ENCODE assay signal across 12 mouse cellular contexts in genomic region chr12:108547251-108547875, GRCm38 (mm10). TPM values are rescaled to one million over a fixed set of nuclear protein-coding genes. Genes with fewer than 3 reads are reported as not detected.
A peak's percentile ranks its signal among the peaks of the same experiment; 100 is the strongest.
DNase-seq lines count a peak whose midpoint lies in the region; ATAC-seq lines count a peak whose summit lies in the region.
"Had no signal": no experiment of that assay in that cellular context is flagged by ENCODE, and none has a peak within 500 bp of the region (broad histone marks: within the 10 kb centered on the region; RNA-seq: fewer than 3 reads in every experiment).

No protein-coding gene starts in this region.

- H3K4me1 ChIP-seq in lung, embryonic 15.5 days, result peaks cover 17% of the 10 kb centered on the region
- peaks cover 10% of the 10 kb centered on the region for H3K4me1 ChIP-seq in hindbrain, embryonic 12.5 days
- peaks cover 19% of the 10 kb centered on the region for H3K4me1 ChIP-seq in neural tube, embryonic 13.5 days (replicated peaks)
- H3K4me1 ChIP-seq: liver, embryonic 15.5 days had no signal

- no peak overlapping the region for H3K4me3 ChIP-seq in lung, embryonic 15.5 days
- H3K4me3 ChIP-seq in hindbrain, embryonic 12.5 days, result no peak overlapping the region
- no peak overlapping the region for H3K4me3 ChIP-seq in neural tube, embryonic 13.5 days
- H3K4me3 ChIP-seq: erythroblast, embryonic 14.5 days; liver, embryonic 15.5 days had no signal

- DNase-seq in embryo, embryonic 10 days (ENCODE audit: low spot score), result peak; percentile 28
- no peak for DNase-seq in embryo, embryonic 9.5 days (ENCODE audit: extremely low spot score)
- no peak for DNase-seq in lung, postnatal 14 days
- DNase-seq in natural killer cell, adult 2 months (ENCODE audit: low spot score in 2 of 2), result no peak
- DNase-seq in ovary, postnatal 10 days (ENCODE audit: low spot score), result no peak
- DNase-seq: B cell, adult 2 months; thymus, postnatal 4 days had no signal

- peak; percentile 27; the same call in 1 of the 2 replicates for ATAC-seq in lung, embryonic 15.5 days (ENCODE audit: borderline replicate concordance, extremely low read depth, low FRiP score, low TSS enrichment)
- ATAC-seq in hindbrain, embryonic 12.5 days (ENCODE audit: low FRiP score), result no peak
- ATAC-seq in neural tube, embryonic 13.5 days (ENCODE audit: low read depth), result no peak

- peak overlapping the region; percentile 33 for H3K4me2 ChIP-seq in lung, embryonic 15.5 days
- no peak overlapping the region for H3K4me2 ChIP-seq in hindbrain, embryonic 12.5 days (replicated peaks)
- H3K4me2 ChIP-seq in neural tube, embryonic 13.5 days, result no peak overlapping the region
- H3K4me2 ChIP-seq: liver, embryonic 15.5 days had no signal

- no peaks in the 10 kb centered on the region for H3K27me3 ChIP-seq in lung, embryonic 15.5 days
- H3K27me3 ChIP-seq in hindbrain, embryonic 12.5 days, result no peaks in the 10 kb centered on the region
- no peaks in the 10 kb centered on the region for H3K27me3 ChIP-seq in neural tube, embryonic 13.5 days

- H3K9me3 ChIP-seq in lung, embryonic 15.5 days, result no peaks in the 10 kb centered on the region
- H3K9me3 ChIP-seq in hindbrain, embryonic 12.5 days (replicated peaks), result no peaks in the 10 kb centered on the region
- H3K9me3 ChIP-seq in neural tube, embryonic 13.5 days, result no peaks in the 10 kb centered on the region
- H3K9me3 ChIP-seq: liver, embryonic 15.5 days had no signal

- no peak overlapping the region for H3K9ac ChIP-seq in lung, embryonic 15.5 days
- no peak overlapping the region for H3K9ac ChIP-seq in hindbrain, embryonic 12.5 days
- no peak overlapping the region for H3K9ac ChIP-seq in neural tube, embryonic 13.5 days
- H3K9ac ChIP-seq: liver, embryonic 15.5 days had no signal

- H3K36me3 ChIP-seq in lung, embryonic 15.5 days, result no peaks in the 10 kb centered on the region
- no peaks in the 10 kb centered on the region for H3K36me3 ChIP-seq in hindbrain, embryonic 12.5 days
- H3K36me3 ChIP-seq in neural tube, embryonic 13.5 days, result no peaks in the 10 kb centered on the region
- H3K36me3 ChIP-seq: liver, embryonic 15.5 days had no signal

- peak overlapping the region; percentile 77 for H3K27ac ChIP-seq in lung, embryonic 15.5 days
- peak overlapping the region; percentile 72 for H3K27ac ChIP-seq in hindbrain, embryonic 12.5 days
- peak overlapping the region; percentile 38; the same call in 1 of the 2 replicates for H3K27ac ChIP-seq in neural tube, embryonic 13.5 days (replicated peaks)
- H3K27ac ChIP-seq: liver, embryonic 15.5 days had no signal

- WGBS in lung, embryonic 15.5 days, result 55% methylated on average over 15 of the region's 15 CpGs
- 74% methylated on average over 15 of the region's 15 CpGs for WGBS in hindbrain, embryonic 12.5 days
- WGBS in neural tube, embryonic 13.5 days, result 60% methylated on average over 15 of the region's 15 CpGs

RNA-seq across cellular contexts. Expression of gene Evl, which starts 7.2 kb away (rescaled TPM):
- polyA plus RNA-seq in lung, embryonic 15.5 days (2015; fragmentation: Nextera tagmentation; extraction: Ambion mirVana), result 55.6 and 57.2 TPM in 2 replicates
- 134 and 147 TPM in 2 replicates for polyA plus RNA-seq in hindbrain, embryonic 12.5 days (2016; fragmentation: Nextera tagmentation; extraction: Ambion mirVana)
- 188 and 208 TPM in 2 replicates for polyA plus RNA-seq in neural tube, embryonic 13.5 days (2015; fragmentation: Nextera tagmentation; extraction: Ambion mirVana)
